Mouse (Mus musculus) macrophage (primary cell): Measurements from ENCODE around the gene Aptx. TPM values are rescaled to one million over a fixed set of nuclear protein-coding genes. Genes with fewer than 3 reads are reported as not detected.

Experiments
- H3K27ac ChIP-seq: fragments of 350-480 bp; formaldehyde crosslinking; 2 replicates; pipeline ENCODE4 v1.9.0; 2021
- H3K36me3 ChIP-seq: fragments of 350-480 bp; formaldehyde crosslinking; 2 replicates; pipeline ENCODE4 v1.9.0; 2021; ENCODE audit errors: inconsistent target
- H3K4me3 ChIP-seq: fragments of 350-480 bp; formaldehyde crosslinking; 2 replicates; pipeline ENCODE4 v1.9.0; 2021; ENCODE audit errors: inconsistent target
- H3K79me2 ChIP-seq: fragments of 350-480 bp; formaldehyde crosslinking; 2 replicates; pipeline ENCODE4 v1.9.0; 2021; ENCODE audit errors: inconsistent target
- WGBS: methylation state at CpG from one replicate; pipeline ENCODE4 v1.1.7; 2026; ENCODE audit warnings: inconsistent platforms; ENCODE audit not compliant: missing documents; 5-methylcytosine and 5-hydroxymethylcytosine counted together
- polyA plus RNA-seq: library from polyadenylated mRNA; stranded (reverse); fragments of 250-400 nt; gene quantifications from 3 replicates; pipeline ENCODE4 v1.2.4, GENCODE M21; 2018; ENCODE audit warnings: inconsistent platforms
- total RNA-seq, 78 experiments: library from RNA; depleted of rRNA; stranded (reverse); fragments of 250-400 nt; gene quantifications; 1 replicate in 9 of 78; 2 replicates in 24 of 78; 3 replicates in 43 of 78; 4 replicates in 2 of 78; pipeline ENCODE4 v1.2.4; 2018; ENCODE audit warnings: inconsistent platforms in 56 of 78

Gene Aptx
- 10 to 100 TPM; 10.3 to 34.8 (median 22.0) TPM for total RNA-seq (2018; cell fraction: chromatin; rRNA removed)
- total RNA-seq (2018; cell fraction: cytosol; rRNA removed), result 10 to 100 TPM; 10.7 to 23.7 (median 18.1) TPM
- 10 to 100 TPM in 25 of 26 experiments, 1 to 10 TPM in 1; 7.7 to 25.9 (median 20.1) TPM for total RNA-seq (2018; cell fraction: nucleus; rRNA removed)
- polyA plus RNA-seq, result 10.8 to 17.2 TPM (median 13.9 TPM) in 3 replicates

GRCm38 (mm10) chr4:40702797-40703709 lies at the start of gene Aptx:
TSS of gene Aptx (minus strand) at chr4:40703194.
- H3K79me2 ChIP-seq, result peaks cover 27% of the 10 kb centered on the region
- peak within 1 kb of the TSS; percentile 95 for H3K27ac ChIP-seq
- under 1% methylated on average over 42 of the region's 42 CpGs for WGBS
- H3K4me3 ChIP-seq, result peak within 1 kb of the TSS; percentile 75
- no peaks in the 10 kb centered on the region for H3K36me3 ChIP-seq

GRCm38 (mm10) chr4:40735351-40735750 lies 32.4 kb upstream of the Aptx start:
- peaks cover 71% of the 10 kb centered on the region for H3K36me3 ChIP-seq
- 93% methylated on average over 1 of the region's 1 CpGs for WGBS
- H3K79me2 ChIP-seq, result no peaks in the 10 kb centered on the region; the same call in 1 of the 2 replicates
- H3K27ac ChIP-seq, result no peak overlapping the region
- H3K4me3 ChIP-seq, result no peak overlapping the region

- H3K4me3 ChIP-seq, result no peak overlapping the region
- H3K79me2 ChIP-seq, result peaks cover 37% of the 10 kb centered on the region
- no peak overlapping the region for H3K27ac ChIP-seq
- H3K36me3 ChIP-seq, result peaks cover 59% of the 10 kb centered on the region
Measured at GRCm38 (mm10) chr4:40731262-40731661, 28.3 kb upstream of the Aptx start.

GRCm38 (mm10) chr4:40727247-40727646 lies 24.3 kb upstream of the Aptx start:
- WGBS, result 89% methylated on average over 1 of the region's 1 CpGs
- peaks cover 50% of the 10 kb centered on the region for H3K36me3 ChIP-seq
- no peak overlapping the region for H3K4me3 ChIP-seq
- peaks cover 71% of the 10 kb centered on the region for H3K79me2 ChIP-seq
- H3K27ac ChIP-seq, result no peak overlapping the region

GRCm38 (mm10) chr4:40725554-40725953 lies 22.6 kb upstream of the Aptx start:
- Histone ChIP-seq H3K4me3 (no peak overlapping the region), H3K79me2 (peaks cover 71% of the 10 kb centered on the region), H3K27ac (no peak overlapping the region), H3K36me3 (peaks cover 38% of the 10 kb centered on the region)

- WGBS, result 81% methylated on average over 7 of the region's 7 CpGs
- Histone ChIP-seq H3K79me2 (peaks cover 71% of the 10 kb centered on the region), H3K36me3 (peaks cover 34% of the 10 kb centered on the region; the same call in 1 of the 2 replicates), H3K27ac (no peak overlapping the region), H3K4me3 (no peak overlapping the region)
Measured at GRCm38 (mm10) chr4:40725141-40725540, 22.1 kb upstream of the Aptx start.

- peak overlapping the region; percentile 77 for H3K4me3 ChIP-seq
- H3K27ac ChIP-seq, result peak overlapping the region; percentile 61
- WGBS, result under 1% methylated on average over 51 of the region's 62 CpGs
- H3K36me3 ChIP-seq, result peaks cover 23% of the 10 kb centered on the region; the same call in 1 of the 2 replicates
- H3K79me2 ChIP-seq, result peaks cover 50% of the 10 kb centered on the region
Measured at GRCm38 (mm10) chr4:40722687-40723460, 19.9 kb upstream of the Aptx start.

- peaks cover 23% of the 10 kb centered on the region; the same call in 1 of the 2 replicates for H3K36me3 ChIP-seq
- peak within 1 kb of the TSS; percentile 77 for H3K4me3 ChIP-seq
- 2% methylated on average over 38 of the region's 54 CpGs for WGBS
- peaks cover 43% of the 10 kb centered on the region for H3K79me2 ChIP-seq
- H3K27ac ChIP-seq, result peak within 1 kb of the TSS; percentile 91
Measured at GRCm38 (mm10) chr4:40722011-40722666, 19.1 kb upstream of the Aptx start, which contains the start of gene Dnaja1. TSS of gene Dnaja1 (plus strand) at chr4:40722150.

- H3K27ac ChIP-seq, result peak overlapping the region; percentile 91; the same call in 1 of the 2 replicates
Measured at GRCm38 (mm10) chr4:40720910-40721309, 17.9 kb upstream of the Aptx start.

GRCm38 (mm10) chr4:40717141-40717540 lies 14.1 kb upstream of the Aptx start:
- WGBS, result 100% methylated on average over 3 of the region's 3 CpGs
- Histone ChIP-seq H3K27ac (no peak overlapping the region), H3K79me2 (no peaks in the 10 kb centered on the region), H3K4me3 (no peak overlapping the region), H3K36me3 (no peaks in the 10 kb centered on the region)

More at GRCm38 (mm10) chr4:40720910-40721309, 17.9 kb upstream of the Aptx start:
- Histone ChIP-seq H3K4me3 (no peak overlapping the region; the same call in 1 of the 2 replicates), H3K36me3 (peaks cover 12% of the 10 kb centered on the region; the same call in 1 of the 2 replicates), H3K79me2 (peaks cover 31% of the 10 kb centered on the region)
- 36% methylated on average over 8 of the region's 8 CpGs for WGBS

- no peaks in the 10 kb centered on the region for H3K36me3 ChIP-seq
- WGBS, result 49% methylated on average over 9 of the region's 9 CpGs
- peaks cover 27% of the 10 kb centered on the region for H3K79me2 ChIP-seq
- H3K4me3 ChIP-seq, result peak overlapping the region; percentile 75
- peak overlapping the region; percentile 95 for H3K27ac ChIP-seq
Measured at GRCm38 (mm10) chr4:40703710-40704275, 799 bp upstream of the Aptx start.

GRCm38 (mm10) chr4:40701796-40702195 lies 1.2 kb downstream of the Aptx start:
- Histone ChIP-seq H3K36me3 (0 out of 2 replicates have a peak, but pooled peaks cover 2% of the 10 kb centered on the region), H3K79me2 (peaks cover 27% of the 10 kb centered on the region), H3K27ac (peak overlapping the region; percentile 95), H3K4me3 (peak overlapping the region; percentile 75)
- 92% methylated on average over 3 of the region's 3 CpGs for WGBS

- peaks cover 27% of the 10 kb centered on the region for H3K79me2 ChIP-seq
- H3K36me3 ChIP-seq, result peaks cover 15% of the 10 kb centered on the region; the same call in 1 of the 2 replicates
- WGBS, result 61% methylated on average over 7 of the region's 8 CpGs
- peak overlapping the region; percentile 36 for H3K27ac ChIP-seq
- no peak overlapping the region for H3K4me3 ChIP-seq
Measured at GRCm38 (mm10) chr4:40700216-40700615, 2.8 kb downstream of the Aptx start.
